Mouse (Mus musculus): ENCODE data around the gene Myo18a.

The Myo18a gene

DNA sequence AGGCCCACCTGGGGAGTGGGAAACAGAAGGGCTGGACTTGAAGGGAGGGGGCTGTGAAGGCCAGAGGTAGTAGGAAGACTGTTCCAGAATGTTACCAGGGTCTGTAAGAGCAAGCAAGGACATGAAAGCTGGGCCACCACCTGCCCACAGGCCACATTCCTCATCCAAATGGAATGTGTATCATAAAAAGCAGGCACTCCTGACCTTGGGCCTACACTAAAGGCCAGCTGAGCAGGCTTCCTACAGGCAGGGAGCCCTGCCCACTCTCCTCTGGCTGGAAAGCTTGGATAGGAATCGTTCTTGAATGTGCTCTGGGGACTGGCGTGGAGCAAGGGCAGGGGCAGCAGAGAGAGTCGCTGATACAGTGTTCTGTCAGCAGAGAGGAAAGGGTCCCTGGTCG is 73.7 kb downstream of the Myo18a start:
- DNase-seq (ENCODE audit: extremely low spot score), result no peak

DNA sequence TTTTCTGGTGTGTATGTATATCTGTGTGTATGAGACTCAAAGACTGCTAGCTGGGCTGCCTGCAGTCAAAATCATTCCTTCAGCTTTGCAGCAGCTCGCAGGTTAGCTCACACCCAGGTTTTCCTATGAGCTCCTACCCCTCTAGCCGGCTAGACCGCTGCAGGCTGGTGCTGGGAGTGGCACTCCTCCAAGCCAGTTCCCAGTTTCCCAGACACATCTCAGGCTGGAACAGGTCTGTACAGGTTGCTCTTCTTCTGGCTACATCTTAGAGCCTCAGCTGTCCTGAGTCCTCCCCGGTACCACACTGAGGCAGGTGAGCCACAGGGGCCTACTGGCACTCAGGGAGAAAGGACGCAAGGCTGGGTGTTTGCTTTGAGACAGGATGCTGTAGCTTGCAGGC is 74.8 kb downstream of the Myo18a start:
- DNase-seq (ENCODE audit: extremely low spot score), result no peak

DNA sequence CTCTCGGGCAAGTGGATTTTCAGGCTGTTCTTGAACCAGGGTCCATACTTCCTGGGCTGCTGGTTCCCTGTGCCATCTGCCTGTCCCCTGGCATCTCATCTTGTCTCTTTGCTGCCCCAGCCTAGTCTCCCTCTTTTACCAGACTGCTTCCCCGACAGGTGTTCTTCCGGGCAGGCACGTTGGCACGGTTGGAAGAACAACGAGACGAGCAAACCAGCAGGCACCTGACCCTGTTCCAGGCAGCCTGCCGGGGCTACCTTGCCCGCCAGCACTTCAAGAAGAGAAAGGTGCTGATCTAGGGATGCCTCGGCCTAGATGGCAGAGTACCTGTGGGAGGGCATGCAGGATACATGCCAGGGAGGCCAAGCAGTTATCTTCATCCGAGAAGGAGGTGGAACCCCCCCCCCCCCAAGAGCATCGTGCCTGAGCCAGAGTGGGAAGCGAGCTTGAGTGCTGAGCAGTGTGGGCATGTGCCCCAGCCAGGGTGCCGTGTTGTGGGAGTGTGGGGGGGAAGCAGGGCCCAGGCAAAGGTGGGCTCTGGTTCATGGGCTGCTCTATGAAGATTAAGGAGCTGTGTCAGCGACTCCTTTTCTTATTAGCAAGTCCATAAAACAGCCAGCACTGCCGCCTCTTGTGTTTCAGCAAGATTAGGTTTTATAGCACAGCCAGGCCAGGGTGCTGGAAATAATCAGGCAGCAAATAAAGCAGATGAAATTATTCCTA is 77.6 kb downstream of the Myo18a start:
- DNase-seq (ENCODE audit: extremely low spot score), result no peak

GRCm38 (mm10) chr11:77843068-77843905 is 80.2 kb downstream of the Myo18a start:
- no peak for DNase-seq (ENCODE audit: extremely low spot score)

DNA sequence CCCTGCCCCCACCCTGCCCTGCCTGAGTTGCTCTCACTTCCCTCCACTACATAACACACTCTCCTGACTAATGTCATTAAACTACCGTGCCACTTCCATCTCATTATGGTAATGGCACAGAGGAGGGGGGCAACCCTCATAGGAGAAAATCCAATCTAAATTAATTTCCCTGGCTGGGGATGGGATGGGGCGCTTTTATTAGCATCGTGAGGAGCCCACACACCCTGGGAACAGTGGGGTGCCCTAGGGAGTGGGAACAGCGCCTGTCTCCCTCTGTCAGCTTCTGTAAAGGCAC is 80.8 kb downstream of the Myo18a start:
- DNase-seq (ENCODE audit: extremely low spot score), result no peak

DNA sequence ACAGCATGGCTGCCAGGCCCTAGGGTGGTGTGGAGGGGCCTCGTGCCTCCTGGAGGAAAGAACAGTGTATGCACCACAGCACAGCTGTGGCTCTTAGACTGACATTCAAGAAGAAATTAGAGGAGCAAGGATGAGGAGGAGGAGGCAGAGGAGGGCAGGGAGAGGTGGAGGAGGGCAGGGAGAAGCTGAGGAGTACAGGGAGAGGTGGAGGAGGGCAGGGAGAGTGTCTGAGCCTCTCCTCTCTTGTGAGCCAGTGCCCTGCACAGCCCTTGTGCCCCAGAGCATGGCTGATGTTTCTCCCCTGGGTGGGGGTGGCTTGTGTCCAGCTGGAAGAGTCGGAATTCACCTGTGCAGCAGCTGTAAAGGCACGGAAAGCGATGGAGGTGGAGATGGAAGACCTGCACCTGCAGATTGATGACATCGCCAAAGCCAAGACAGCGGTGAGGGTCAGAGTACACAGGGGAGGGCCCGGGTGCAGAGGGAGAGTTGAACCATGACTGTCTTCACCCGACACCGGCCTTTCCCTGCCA is 84.6 kb downstream of the Myo18a start:
- DNase-seq (ENCODE audit: extremely low spot score), result no peak

GRCm38 (mm10) chr11:77848131-77848530 is 85.1 kb downstream of the Myo18a start:
- no peak for DNase-seq (ENCODE audit: extremely low spot score)

- DNase-seq (ENCODE audit: extremely low spot score), result no peak
Observed at GRCm38 (mm10) chr11:77849151-77849550, 86.1 kb downstream of the Myo18a start.

- no peak for DNase-seq (ENCODE audit: extremely low spot score)
Observed at GRCm38 (mm10) chr11:77850401-77851244, 87.6 kb downstream of the Myo18a start.

- DNase-seq (ENCODE audit: extremely low spot score), result no peak
Observed at GRCm38 (mm10) chr11:77851483-77852010, 88.5 kb downstream of the Myo18a start.

DNA sequence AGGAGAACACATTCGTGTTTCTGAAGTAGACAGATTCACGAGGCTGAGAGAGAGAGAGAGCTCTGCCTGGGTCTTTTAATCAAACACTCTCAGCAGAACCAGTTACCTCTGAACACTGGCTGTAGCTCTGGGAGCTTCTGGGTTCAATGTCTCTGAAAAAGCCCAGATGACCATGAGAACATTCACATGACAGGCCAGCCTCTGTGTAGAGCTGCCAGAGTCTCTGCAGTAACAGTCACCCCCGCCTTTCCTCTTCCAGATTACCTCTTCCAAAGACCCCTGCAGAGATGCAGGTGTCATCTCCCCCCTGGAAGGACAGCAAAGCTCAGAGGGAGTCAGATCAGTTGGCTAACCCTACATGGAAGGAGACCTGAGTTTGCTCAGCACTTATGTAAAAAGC is 89.1 kb downstream of the Myo18a start:
- DNase-seq (ENCODE audit: extremely low spot score), result no peak

DNA sequence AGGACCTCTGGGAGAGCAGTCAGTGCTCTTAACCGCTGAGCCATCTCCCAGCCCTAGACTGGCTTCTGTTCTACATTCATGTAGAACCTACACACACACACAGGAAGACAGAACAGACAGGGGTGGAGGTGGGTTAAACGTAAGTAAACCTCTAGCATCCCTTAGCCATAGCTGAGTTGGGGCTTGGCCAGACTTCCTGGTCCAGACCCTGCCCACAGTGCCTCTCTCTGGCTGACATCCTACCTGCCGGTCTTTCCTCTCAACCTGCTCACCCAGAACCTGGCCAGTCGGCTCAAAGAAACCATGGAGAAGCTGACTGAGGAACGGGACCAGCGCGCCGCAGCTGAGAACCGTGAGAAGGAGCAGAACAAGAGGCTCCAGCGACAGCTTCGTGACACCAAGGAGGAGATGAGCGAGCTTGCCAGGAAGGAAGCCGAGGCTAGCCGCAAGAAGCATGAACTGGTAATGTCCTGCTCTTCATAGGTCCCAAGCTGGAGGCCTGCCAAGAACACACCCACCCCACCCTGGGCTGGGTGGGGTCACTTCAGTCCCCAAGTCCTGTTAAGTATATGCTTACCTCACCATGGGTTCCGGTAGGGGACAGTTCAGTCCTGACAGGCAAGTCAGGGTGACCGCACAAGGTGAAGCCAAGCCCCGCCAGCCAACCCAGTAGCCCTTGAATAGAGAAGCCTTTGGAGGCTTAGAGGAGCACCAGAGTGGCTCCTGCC is 90.1 kb downstream of the Myo18a start:
- DNase-seq (ENCODE audit: extremely low spot score), result no peak

DNA sequence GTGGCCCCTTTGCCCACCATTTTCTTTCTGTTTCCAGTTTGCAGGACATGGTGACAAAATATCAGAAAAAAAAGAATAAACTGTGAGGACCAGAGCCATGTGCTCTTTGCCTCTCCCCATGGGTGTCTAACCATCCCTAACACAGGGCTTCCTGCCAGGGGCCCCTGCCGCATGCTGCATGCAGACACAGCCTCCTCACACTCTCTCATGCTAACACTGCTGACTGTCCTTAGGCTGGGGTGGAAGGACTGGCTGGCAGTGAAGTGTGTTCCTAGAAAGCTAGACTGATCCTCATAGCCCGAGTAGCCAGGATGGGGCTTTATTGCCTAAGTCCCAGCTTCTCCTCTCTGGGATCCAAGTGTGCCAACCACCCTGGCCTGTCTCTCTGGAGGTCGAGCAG is 91.6 kb downstream of the Myo18a start:
- no peak for DNase-seq (ENCODE audit: extremely low spot score)

- no peak for DNase-seq (ENCODE audit: extremely low spot score)
Observed at GRCm38 (mm10) chr11:77855396-77855795, 92.3 kb downstream of the Myo18a start.

GRCm38 (mm10) chr11:77857089-77857488 is 94.0 kb downstream of the Myo18a start:
- DNase-seq (ENCODE audit: extremely low spot score), result no peak

- DNase-seq (ENCODE audit: extremely low spot score), result no peak
Observed at GRCm38 (mm10) chr11:77858589-77858988, 95.5 kb downstream of the Myo18a start.

DNA sequence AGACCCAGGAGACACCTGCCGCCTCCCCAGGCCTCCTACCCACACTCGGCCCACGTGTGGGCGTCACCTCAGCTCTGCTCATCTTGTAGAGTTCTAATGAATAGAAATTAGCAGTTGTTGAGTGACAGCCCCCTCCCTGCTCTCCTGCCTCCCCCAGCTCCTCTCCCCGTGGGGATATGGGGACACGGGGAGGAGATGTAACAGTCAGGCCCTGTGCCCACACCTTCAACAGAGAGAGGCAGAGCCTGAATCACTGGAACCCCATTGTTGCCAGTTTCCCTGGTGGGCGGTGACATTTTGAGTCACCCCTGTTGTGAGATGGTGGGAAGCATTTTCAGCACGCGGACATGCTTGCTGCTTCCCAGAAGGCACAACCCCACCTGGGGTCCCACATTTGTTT is 97.9 kb downstream of the Myo18a start:
- DNase-seq (ENCODE audit: extremely low spot score), result no peak

DNA sequence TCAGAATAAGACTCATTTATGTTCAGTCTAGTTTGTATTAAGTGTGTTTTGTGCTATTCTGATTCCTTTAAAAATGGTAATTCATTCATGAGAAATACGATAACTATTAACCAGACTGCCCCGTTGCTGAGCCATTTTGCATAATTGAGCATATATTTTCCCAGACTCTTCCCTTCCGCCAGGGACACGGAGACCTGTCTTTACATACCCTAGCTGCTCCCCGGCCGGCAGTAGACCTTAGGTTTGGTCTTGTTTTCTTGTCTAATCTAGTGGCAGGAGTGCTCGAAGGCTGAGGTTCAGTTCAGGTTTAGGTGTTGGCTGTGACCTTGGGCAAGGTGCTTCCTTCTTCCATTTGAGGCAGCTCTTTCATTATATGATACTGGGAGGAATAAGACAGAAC is 99.8 kb downstream of the Myo18a start:
- no peak for DNase-seq (ENCODE audit: extremely low spot score)

- DNase-seq (ENCODE audit: extremely low spot score), result no peak
Observed at GRCm38 (mm10) chr11:77864771-77865170, 101.7 kb downstream of the Myo18a start.

GRCm38 (mm10) chr11:77867419-77868083 is 104.5 kb downstream of the Myo18a start:
- no peak for DNase-seq (ENCODE audit: extremely low spot score)

DNA sequence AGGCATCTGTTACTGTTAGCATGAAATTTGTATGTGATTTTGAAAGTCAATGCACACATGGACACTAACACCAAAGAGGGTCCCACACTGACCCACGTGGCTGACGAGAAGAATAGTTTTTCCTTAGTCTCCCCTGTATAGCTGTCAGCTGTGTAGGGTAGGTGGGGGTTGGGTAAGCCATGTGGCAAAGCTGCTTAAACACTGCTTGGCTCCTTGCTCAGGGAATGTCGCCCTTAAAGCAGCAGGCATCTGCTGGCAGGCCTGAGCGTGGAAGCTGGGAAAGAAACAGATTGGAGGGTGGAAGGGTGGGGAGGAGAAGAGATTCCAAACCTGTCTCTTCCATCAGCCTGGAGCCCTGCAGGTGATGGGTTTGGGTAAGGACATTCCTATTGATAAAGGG is 108.4 kb downstream of the Myo18a start:
- no peak for DNase-seq (ENCODE audit: extremely low spot score)
